Mouse (Mus musculus): Measurements from ENCODE around the gene Nub1.

DNA sequence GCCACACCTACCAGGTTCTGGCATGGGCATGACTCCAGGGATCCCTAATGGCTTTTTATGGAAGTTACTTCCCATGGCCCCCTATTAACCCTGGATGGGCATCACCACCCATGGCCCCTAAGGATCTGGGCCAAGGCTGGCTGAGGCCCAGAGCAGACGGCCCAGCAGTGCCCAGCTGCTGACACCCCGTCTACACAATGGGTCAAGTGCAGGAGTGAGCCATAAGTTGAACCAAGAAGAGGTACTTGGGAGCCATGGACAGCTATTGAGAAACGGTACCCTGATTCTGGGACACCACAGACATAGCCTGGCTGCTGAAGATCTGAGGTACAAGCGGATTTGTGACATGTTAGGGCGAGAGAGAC, 38.9 kb downstream of the Nub1 start:
- TF ChIP-seq TAL1 (IDR thresholded peaks at IDR 0.05; ENCODE audit: low read length) (no peak), GATA1 (IDR thresholded peaks at IDR 0.05; ENCODE audit: low read length) (no peak)

Measured in erythroblast, embryonic 14.5 days (primary cell).